Mouse (Mus musculus) olfactory bulb, adult 2 months (tissue): ENCODE results near the gene Farp1.

Source experiments
- CTCF ChIP-seq: fragments of 200-500 bp; IDR thresholded peaks from 2 replicates; pipeline ENCODE4 v1.5.1; 2012; ENCODE audit warnings: low read depth, mild to moderate bottlenecking, low read length, moderate library complexity; ENCODE audit not compliant: insufficient read depth
- POLR2A ChIP-seq: fragments of 200-500 bp; IDR thresholded peaks from 2 replicates; pipeline ENCODE4 v1.6.1; 2012; ENCODE audit warnings: mild to moderate bottlenecking, low read depth, low read length, moderate library complexity; ENCODE audit not compliant: insufficient read depth

DNA sequence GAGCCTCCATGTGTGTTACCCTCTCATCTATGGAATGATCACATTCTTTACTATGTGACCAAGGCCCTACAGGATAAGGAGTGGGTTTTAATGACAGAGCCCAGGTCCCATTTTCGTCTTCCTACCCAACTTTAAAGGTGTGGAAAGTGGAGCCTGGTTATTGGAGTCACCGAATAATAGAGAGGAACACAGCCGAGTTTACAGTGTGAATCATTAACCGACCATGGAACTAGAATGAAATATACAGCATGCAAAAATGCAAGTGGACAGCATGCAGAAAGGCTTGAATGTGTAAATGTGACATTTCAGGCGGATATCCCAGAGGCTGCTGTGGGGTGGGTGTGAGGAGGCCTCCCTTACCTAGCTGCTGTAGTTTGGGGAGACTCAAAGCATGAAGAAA is 66.5 kb downstream of the Farp1 start:
- no peak for TF ChIP-seq POLR2A
- no peak for TF ChIP-seq CTCF
